Mouse (Mus musculus): ENCODE results near the gene Otx2.

DNA sequence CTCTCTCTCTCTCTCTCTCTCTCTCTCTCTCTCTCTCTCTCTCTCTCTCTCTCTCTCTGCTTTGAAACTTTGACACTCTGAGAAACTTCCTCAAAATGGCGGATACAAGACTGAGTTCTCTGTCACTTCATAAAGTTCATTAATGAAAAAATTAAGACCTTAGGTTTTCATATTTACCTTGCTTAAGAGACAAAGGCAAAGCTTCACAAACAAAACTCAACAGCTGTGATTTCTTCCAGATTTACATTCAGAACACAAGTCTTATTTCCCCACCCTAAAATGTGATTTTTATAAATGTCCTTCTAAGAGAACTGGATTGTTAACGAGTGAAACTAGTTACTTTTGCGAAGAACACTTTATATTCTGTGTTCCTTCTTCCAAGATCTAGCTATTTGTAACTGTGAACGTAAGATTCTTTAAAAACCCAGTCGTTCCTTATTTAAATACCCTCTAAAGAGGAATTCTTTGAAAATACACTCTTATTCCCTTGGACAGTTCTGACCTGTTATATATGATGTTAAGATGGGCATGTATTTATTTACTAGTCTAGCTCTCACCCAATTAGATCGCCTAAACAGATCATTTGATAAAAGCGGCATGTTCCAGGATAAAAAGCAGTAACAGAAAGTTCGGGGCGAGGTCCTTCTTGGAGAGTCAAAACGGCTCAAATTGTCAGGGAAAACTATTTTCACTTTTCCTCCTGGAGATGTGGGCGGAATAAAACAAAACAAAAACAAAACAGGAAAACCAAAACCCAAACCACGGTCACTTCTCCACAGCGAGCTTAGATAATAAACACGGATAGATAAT, 9.4 kb downstream of the Otx2 start:
- TF ChIP-seq CTCF (IDR thresholded peaks at IDR 0.05; ENCODE audit: low read depth, low read length) = no peak
- no peak for TF ChIP-seq POLR2A (IDR thresholded peaks at IDR 0.05; ENCODE audit: borderline replicate concordance, low read depth, low read length)
